Mouse (Mus musculus): ENCODE results near the gene Sntg2.

Gene Sntg2

GRCm38 (mm10) chr12:30272242-30272985 is 100.8 kb downstream of the Sntg2 start:
- DNase-seq (ENCODE audit: extremely low spot score): no peak

GRCm38 (mm10) chr12:30264206-30264605 is 109.0 kb downstream of the Sntg2 start:
- no peak for DNase-seq (ENCODE audit: extremely low spot score)

- no peak for DNase-seq (ENCODE audit: extremely low spot score)
These were observed 112.0 kb downstream of the Sntg2 start for GRCm38 (mm10) chr12:30261187-30261586.

GRCm38 (mm10) chr12:30258641-30259040 is 114.5 kb downstream of the Sntg2 start:
- no peak for DNase-seq (ENCODE audit: extremely low spot score)

GRCm38 (mm10) chr12:30257664-30258063 is 115.5 kb downstream of the Sntg2 start:
- no peak for DNase-seq (ENCODE audit: extremely low spot score)

GRCm38 (mm10) chr12:30256207-30256606 is 117.0 kb downstream of the Sntg2 start:
- DNase-seq (ENCODE audit: extremely low spot score): no peak

GRCm38 (mm10) chr12:30254581-30254980 is 118.6 kb downstream of the Sntg2 start:
- no peak for DNase-seq (ENCODE audit: extremely low spot score)

GRCm38 (mm10) chr12:30252381-30252780 is 120.8 kb downstream of the Sntg2 start:
- no peak for DNase-seq (ENCODE audit: extremely low spot score)

- DNase-seq (ENCODE audit: extremely low spot score): no peak
These were observed 121.8 kb downstream of the Sntg2 start for GRCm38 (mm10) chr12:30251283-30251829.

- DNase-seq (ENCODE audit: extremely low spot score): no peak
These were observed 124.1 kb downstream of the Sntg2 start for GRCm38 (mm10) chr12:30249068-30249467.

- no peak for DNase-seq (ENCODE audit: extremely low spot score)
These were observed 126.8 kb downstream of the Sntg2 start for GRCm38 (mm10) chr12:30246286-30246945.

GRCm38 (mm10) chr12:30244194-30244593 is 129.0 kb downstream of the Sntg2 start:
- no peak for DNase-seq (ENCODE audit: extremely low spot score)

- DNase-seq (ENCODE audit: extremely low spot score): no peak
These were observed 132.3 kb downstream of the Sntg2 start for GRCm38 (mm10) chr12:30240891-30241290.

GRCm38 (mm10) chr12:30234940-30235339 is 138.2 kb downstream of the Sntg2 start:
- DNase-seq (ENCODE audit: extremely low spot score): no peak

GRCm38 (mm10) chr12:30228004-30228403 is 145.2 kb downstream of the Sntg2 start:
- DNase-seq (ENCODE audit: extremely low spot score): no peak

GRCm38 (mm10) chr12:30226247-30226646 is 146.9 kb downstream of the Sntg2 start:
- no peak for DNase-seq (ENCODE audit: extremely low spot score)

- no peak for DNase-seq (ENCODE audit: extremely low spot score)
These were observed 156.3 kb downstream of the Sntg2 start for GRCm38 (mm10) chr12:30216762-30217441.

GRCm38 (mm10) chr12:30214761-30215160 is 158.4 kb downstream of the Sntg2 start:
- DNase-seq (ENCODE audit: extremely low spot score): no peak

- no peak for DNase-seq (ENCODE audit: extremely low spot score)
These were observed 162.8 kb downstream of the Sntg2 start for GRCm38 (mm10) chr12:30210388-30210787.

GRCm38 (mm10) chr12:30208527-30208926 is 164.6 kb downstream of the Sntg2 start:
- no peak for DNase-seq (ENCODE audit: extremely low spot score)

- DNase-seq (ENCODE audit: extremely low spot score): no peak
These were observed 165.1 kb downstream of the Sntg2 start for GRCm38 (mm10) chr12:30208087-30208486.

- no peak for DNase-seq (ENCODE audit: extremely low spot score)
These were observed 168.7 kb downstream of the Sntg2 start for GRCm38 (mm10) chr12:30204457-30204856.
